Mouse (Mus musculus): ENCODE results near the gene Gm10057. TPM values are rescaled to one million over a fixed set of nuclear protein-coding genes. Genes with fewer than 3 reads are reported as not detected.
"Not testable (repeated sequence)": the region's sequence is repeated elsewhere in the genome, so short reads cannot be mapped to it uniquely, and the experiment has no call there.

The Gm10057 gene
- total RNA-seq (2021): not detected
- long read RNA-seq, experiment 1: 0 reads
- long read RNA-seq, experiment 2: 0 reads

DNA sequence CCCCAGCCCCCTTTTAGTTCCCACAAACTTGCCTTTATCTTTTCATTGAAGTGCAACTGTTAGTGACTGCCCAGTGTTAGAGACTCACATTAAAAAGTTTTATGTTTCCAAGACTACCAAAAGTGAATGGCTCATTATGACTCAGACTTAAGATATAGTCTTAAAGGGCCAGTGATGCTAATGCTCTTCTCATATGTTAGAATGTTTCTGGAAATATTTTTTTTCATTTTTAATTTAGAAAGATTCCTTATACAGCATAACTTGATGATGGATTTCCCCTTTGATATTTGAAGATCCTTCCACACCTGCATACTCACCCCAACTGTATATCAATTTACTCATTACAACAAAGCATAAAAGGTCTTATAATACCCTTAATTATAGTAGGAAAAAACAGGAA, at the start of gene Gm10057:
TSS of gene Gm10057 (minus strand) at position 101 of the 400 bp plus-strand sequence.
- intact Hi-C loops (cut with DNase I); DNase-seq (ENCODE audit: low spot score in 2 of 2): not testable (repeated sequence)

DNA sequence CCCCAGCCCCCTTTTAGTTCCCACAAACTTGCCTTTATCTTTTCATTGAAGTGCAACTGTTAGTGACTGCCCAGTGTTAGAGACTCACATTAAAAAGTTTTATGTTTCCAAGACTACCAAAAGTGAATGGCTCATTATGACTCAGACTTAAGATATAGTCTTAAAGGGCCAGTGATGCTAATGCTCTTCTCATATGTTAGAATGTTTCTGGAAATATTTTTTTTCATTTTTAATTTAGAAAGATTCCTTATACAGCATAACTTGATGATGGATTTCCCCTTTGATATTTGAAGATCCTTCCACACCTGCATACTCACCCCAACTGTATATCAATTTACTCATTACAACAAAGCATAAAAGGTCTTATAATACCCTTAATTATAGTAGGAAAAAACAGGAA, 21.1 kb downstream of the Gm10057 start, which contains the start of gene 4921511M17Rik:
TSS of gene 4921511M17Rik (minus strand) at position 101 of the 400 bp plus-strand sequence.
- intact Hi-C loops (cut with DNase I); DNase-seq (ENCODE audit: low spot score in 2 of 2): not testable (repeated sequence)

DNA sequence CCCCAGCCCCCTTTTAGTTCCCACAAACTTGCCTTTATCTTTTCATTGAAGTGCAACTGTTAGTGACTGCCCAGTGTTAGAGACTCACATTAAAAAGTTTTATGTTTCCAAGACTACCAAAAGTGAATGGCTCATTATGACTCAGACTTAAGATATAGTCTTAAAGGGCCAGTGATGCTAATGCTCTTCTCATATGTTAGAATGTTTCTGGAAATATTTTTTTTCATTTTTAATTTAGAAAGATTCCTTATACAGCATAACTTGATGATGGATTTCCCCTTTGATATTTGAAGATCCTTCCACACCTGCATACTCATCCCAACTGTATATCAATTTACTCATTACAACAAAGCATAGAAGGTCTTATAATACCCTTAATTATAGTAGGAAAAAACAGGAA, 42.3 kb downstream of the Gm10057 start, which contains the start of gene Samt1:
TSS of gene Samt1 (minus strand) at position 101 of the 400 bp plus-strand sequence.
- intact Hi-C loops (cut with DNase I); DNase-seq (ENCODE audit: low spot score in 2 of 2): not testable (repeated sequence)

Other genes with a start within 250 kb of the Gm10057 start
- 1 to 10 TPM; 5.8 to 7.0 TPM for gene Spin2c, start 222.8 kb downstream of the Gm10057 start, total RNA-seq (2021)
- not detected for gene Samt1, start 42.4 kb downstream of the Gm10057 start, total RNA-seq (2021)
- gene 4921511M17Rik, start 21.2 kb downstream of the Gm10057 start, total RNA-seq (2021): not detected
- not detected for gene Gm15140, start 65.6 kb upstream of the Gm10057 start, total RNA-seq (2021)